In the genomic region with DNA sequence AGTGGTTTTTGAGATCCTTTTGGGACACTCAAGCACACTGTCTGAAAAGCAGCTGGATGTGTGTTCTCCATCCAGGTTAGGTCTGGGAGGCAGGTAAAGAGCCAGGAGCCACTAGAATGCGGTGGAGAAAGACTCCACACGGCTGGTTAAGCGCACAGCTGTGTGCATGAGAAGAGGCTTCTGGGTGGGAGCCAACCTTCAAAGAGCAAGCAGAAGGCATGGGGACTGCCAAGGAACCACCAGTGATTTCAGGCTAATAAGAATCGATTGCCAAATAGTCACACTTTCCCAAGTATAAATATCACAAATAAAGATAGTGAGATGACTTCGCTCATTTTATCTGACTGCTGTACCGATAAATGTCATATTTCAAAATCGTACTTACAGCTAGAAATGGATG, we compare ENCODE assay signal across 29 mouse cellular contexts. TPM values are rescaled to one million over a fixed set of nuclear protein-coding genes. Genes with fewer than 3 reads are reported as not detected.
DNase-seq lines count a peak whose midpoint lies in the region; ATAC-seq and TF ChIP-seq lines count a peak whose summit lies in the region.
"Had no signal": no experiment of that assay in that cellular context is flagged by ENCODE, and none has a peak within 500 bp of the region (broad histone marks: within the 10 kb centered on the region; RNA-seq: fewer than 3 reads in every experiment).

No protein-coding gene starts in this region.

- no peaks in the 10 kb centered on the region for H3K27me3 ChIP-seq in forebrain, embryonic 14.5 days (replicated peaks; ENCODE audit: control insufficient read depth, insufficient read depth, low read length)
- H3K27me3 ChIP-seq in forebrain, embryonic 12.5 days = no peaks in the 10 kb centered on the region
- H3K27me3 ChIP-seq: intestine, embryonic 15.5 days had no signal

- DNase-seq in forebrain, embryonic 14.5 days (ENCODE audit: low spot score) = peak; percentile 61
- peak; percentile 49 for DNase-seq in layer of hippocampus, adult 9-11 months
- DNase-seq in layer of hippocampus, adult 8-10 months (ENCODE audit: low spot score in 2 of 2) = no peak
- DNase-seq in brain, embryonic 14.5 days (ENCODE audit: low read depth) = peak; percentile 71
- DNase-seq in cerebellum, postnatal 10 days = peak; percentile 89 to 90
- no peak for DNase-seq in retina, postnatal 1 day
- DNase-seq: adrenal gland, postnatal 14 days; gastrocnemius, postnatal 25 days; heart, adult 18-20 months; heart, postnatal 10 days; kidney, adult 9 months; kidney, postnatal 14 days; layer of hippocampus, postnatal 36 days; lung, embryonic 14.5 days; lung, postnatal 4 days; midbrain, embryonic 14.5 days had no signal

- no peaks in the 10 kb centered on the region for H3K9me3 ChIP-seq in forebrain, embryonic 14.5 days (replicated peaks; ENCODE audit: control insufficient read depth, low read length)
- H3K9me3 ChIP-seq in forebrain, embryonic 12.5 days = no peaks in the 10 kb centered on the region
- H3K9me3 ChIP-seq: embryonic facial prominence, embryonic 13.5 days; heart, embryonic 12.5 days; hindbrain, embryonic 10.5 days; intestine, embryonic 15.5 days had no signal

- no peak for TF ChIP-seq POLR2A in brain, embryonic 14.5 days (IDR thresholded peaks at IDR 0.05; ENCODE audit: borderline replicate concordance, extremely low read depth, insufficient read depth, insufficient read length, poor library complexity, severe bottlenecking)

- 77% methylated on average over 7 of the region's 7 CpGs for WGBS in forebrain, embryonic 14.5 days
- WGBS in forebrain, embryonic 12.5 days = 88% methylated on average over 7 of the region's 7 CpGs

- H3K36me3 ChIP-seq in forebrain, embryonic 14.5 days (ENCODE audit: control insufficient read depth, insufficient read depth, low read length) = peaks cover under 1% of the 10 kb centered on the region; the same call in 1 of the 2 replicates
- no peaks in the 10 kb centered on the region for H3K36me3 ChIP-seq in forebrain, embryonic 12.5 days (replicated peaks)
- H3K36me3 ChIP-seq: embryonic facial prominence, embryonic 13.5 days; heart, embryonic 12.5 days; hindbrain, embryonic 10.5 days; intestine, embryonic 15.5 days; limb, embryonic 13.5 days had no signal

- no peak overlapping the region for H3K27ac ChIP-seq in forebrain, embryonic 14.5 days (ENCODE audit: low read depth, low read length)
- no peak overlapping the region for H3K27ac ChIP-seq in forebrain, embryonic 12.5 days
- H3K27ac ChIP-seq: embryonic facial prominence, embryonic 13.5 days; hindbrain, embryonic 10.5 days; intestine, embryonic 15.5 days; limb, embryonic 13.5 days; liver, embryonic 14.5 days had no signal

- no peak for TF ChIP-seq CTCF in brain, embryonic 14.5 days (IDR thresholded peaks at IDR 0.05; ENCODE audit: borderline replicate concordance, extremely low read depth, insufficient read depth, insufficient read length)

- ATAC-seq in forebrain, embryonic 14.5 days = no peak
- ATAC-seq in forebrain, embryonic 12.5 days (ENCODE audit: low FRiP score) = no peak
- ATAC-seq: CD4-positive, CD25-positive, alpha-beta regulatory T cell, adult 4 months; intestine, embryonic 15.5 days had no signal

- no peak overlapping the region for H3K4me2 ChIP-seq in forebrain, embryonic 14.5 days (ENCODE audit: low read length)
- no peak overlapping the region for H3K4me2 ChIP-seq in forebrain, embryonic 12.5 days
- H3K4me2 ChIP-seq: embryonic facial prominence, embryonic 13.5 days; heart, embryonic 12.5 days; intestine, embryonic 15.5 days; limb, embryonic 13.5 days; lung, embryonic 14.5 days had no signal

- H3K4me3 ChIP-seq in forebrain, embryonic 14.5 days (ENCODE audit: low read depth, low read length) = no peak overlapping the region
- H3K4me3 ChIP-seq in forebrain, embryonic 12.5 days (replicated peaks) = no peak overlapping the region
- H3K4me3 ChIP-seq: embryonic facial prominence, embryonic 13.5 days; erythroblast, embryonic 14.5 days; heart, embryonic 12.5 days; hindbrain, embryonic 10.5 days; intestine, embryonic 15.5 days; limb, embryonic 13.5 days had no signal

- no peak overlapping the region for H3K9ac ChIP-seq in forebrain, embryonic 14.5 days (ENCODE audit: low read length)
- H3K9ac ChIP-seq in forebrain, embryonic 12.5 days = no peak overlapping the region
- H3K9ac ChIP-seq: embryonic facial prominence, embryonic 13.5 days; heart, embryonic 12.5 days; intestine, embryonic 15.5 days; limb, embryonic 13.5 days; liver, embryonic 14.5 days; lung, embryonic 14.5 days had no signal

- H3K4me1 ChIP-seq in forebrain, embryonic 14.5 days (ENCODE audit: control insufficient read depth, insufficient read depth, low read length) = no peaks in the 10 kb centered on the region
- no peaks in the 10 kb centered on the region for H3K4me1 ChIP-seq in forebrain, embryonic 12.5 days
- H3K4me1 ChIP-seq: embryonic facial prominence, embryonic 13.5 days; heart, embryonic 12.5 days; hindbrain, embryonic 10.5 days; intestine, embryonic 15.5 days; limb, embryonic 13.5 days had no signal

RNA-seq across cellular contexts. Expression of gene Sema4f, which starts 13.0 kb away (rescaled TPM):
- polyA plus RNA-seq in forebrain, embryonic 14.5 days (2014; fragmentation: Nextera tagmentation; extraction: Ambion mirVana) = 4.0 and 5.7 TPM in 2 replicates
- polyA plus RNA-seq in forebrain, embryonic 12.5 days (2016; fragmentation: Nextera tagmentation; extraction: Ambion mirVana) = 4.6 and 5.9 TPM in 2 replicates
- 10 to 100 TPM; 33.5 to 44.9 (median 40.1) TPM for total RNA-seq in layer of hippocampus, adult 8-10 months (2022)
- polyA plus RNA-seq in brain, embryonic 14.5 days (2012; rRNA removed) = 21.3 and 23.9 TPM in 2 replicates
- total RNA-seq: megakaryocyte-erythroid progenitor cell, adult 5-6 weeks had no signal
- polyA plus RNA-seq: erythroblast, embryonic 14.5 days had no signal

RNA-seq across cellular contexts. Expression of gene M1ap, which starts 20.2 kb away (rescaled TPM):
- 0.13 TPM in 1 of 2 replicates, not detected in the other for polyA plus RNA-seq in forebrain, embryonic 14.5 days (2014; fragmentation: Nextera tagmentation; extraction: Ambion mirVana)
- polyA plus RNA-seq in forebrain, embryonic 12.5 days (2016; fragmentation: Nextera tagmentation; extraction: Ambion mirVana) = not detected in 2 replicates
- under 1 TPM in 2 of 4 experiments, not detected in 2; 0.18 to 0.23 TPM for total RNA-seq in layer of hippocampus, adult 8-10 months (2022)
- polyA plus RNA-seq in brain, embryonic 14.5 days (2012; rRNA removed) = 0.05 and 0.15 TPM in 2 replicates
- total RNA-seq: adrenal gland, postnatal 14 days; gastrocnemius, postnatal 25 days; layer of hippocampus, adult 18-20 months; layer of hippocampus, postnatal 36 days; left cerebral cortex, postnatal 10 days had no signal
- polyA plus RNA-seq: neural tube, embryonic 14.5 days had no signal

Comparison
In these comparisons a context has a peak if more than half of its experiments do, and no peak if none do; other contexts are left out.
1. DNase-seq: peak in forebrain, embryonic 14.5 days (single experiment), layer of hippocampus, adult 9-11 months (single experiment), brain, embryonic 14.5 days (single experiment) and cerebellum, postnatal 10 days (2 of 2); none in layer of hippocampus, adult 8-10 months (0 of 2) and retina, postnatal 1 day (single experiment).